Mouse (Mus musculus) liver, adult 2 months (tissue): Measurements from ENCODE around the gene Prss8. TPM values are rescaled to one million over a fixed set of nuclear protein-coding genes. Genes with fewer than 3 reads are reported as not detected.

Experiments
- DNase-seq: peaks from one replicate; pipeline ENCODE4 v3.0.0-alpha.2; 2011; ENCODE audit warnings: low read depth, low spot score; ENCODE audit errors: extremely low read depth
- H3K27ac ChIP-seq: fragments of 200-500 bp; replicated peaks from 2 replicates; pipeline ENCODE4 v1.5.1; 2012; ENCODE audit warnings: low read depth, mild to moderate bottlenecking, control low read depth, inconsistent platforms, low read length; ENCODE audit not compliant: insufficient read depth
- H3K27me3 ChIP-seq: fragments of 200-500 bp; 2 replicates; pipeline ENCODE4 v1.6.1; 2012; ENCODE audit warnings: mild to moderate bottlenecking, moderate library complexity, low read length, inconsistent platforms; ENCODE audit not compliant: control insufficient read depth, insufficient read depth
- H3K36me3 ChIP-seq: fragments of 200-500 bp; 2 replicates; pipeline ENCODE4 v1.6.1; 2012; ENCODE audit warnings: low read length, inconsistent platforms; ENCODE audit not compliant: control insufficient read depth, insufficient read depth
- H3K4me1 ChIP-seq: fragments of 200-500 bp; 2 replicates; pipeline ENCODE4 v1.6.1; 2011; ENCODE audit warnings: low read length; ENCODE audit not compliant: control insufficient read depth, insufficient read depth
- H3K4me3 ChIP-seq: fragments of 200-500 bp; 2 replicates; pipeline ENCODE4 v1.5.1; 2011; ENCODE audit warnings: low read depth, mild to moderate bottlenecking, control low read depth, low read length, moderate library complexity; ENCODE audit not compliant: insufficient read depth
- H3K79me2 ChIP-seq: fragments of 200-500 bp; 2 replicates; pipeline ENCODE4 v1.6.1; 2012; ENCODE audit warnings: inconsistent platforms, mild to moderate bottlenecking, low read length, moderate library complexity; ENCODE audit not compliant: control insufficient read depth, insufficient read depth
- H3K9ac ChIP-seq: fragments of 200-500 bp; 2 replicates; pipeline ENCODE4 v1.6.1; 2012; ENCODE audit warnings: low read depth, mild to moderate bottlenecking, control low read depth, inconsistent platforms, low read length
- CTCF ChIP-seq: fragments of 200-500 bp; IDR thresholded peaks from 2 replicates; pipeline ENCODE4 v1.5.1; 2011; ENCODE audit warnings: low read depth, low read length, control low read depth
- POLR2A ChIP-seq: fragments of 200-500 bp; IDR thresholded peaks from 2 replicates; pipeline ENCODE4 v1.6.1; 2011; ENCODE audit warnings: low read length, control low read depth; ENCODE audit not compliant: insufficient read depth; ENCODE audit errors: extremely low read depth
- WGBS: fragments of 180-500 bp; shearing (Covaris S2); methylation state at CpG from one replicate; pipeline ENCODE4 v1.1.7; 2018; 5-methylcytosine and 5-hydroxymethylcytosine counted together
- polyA plus RNA-seq: library from polyadenylated mRNA; depleted of rRNA; stranded (reverse); fragments of >200 nt; gene quantifications from 2 replicates; pipeline ENCODE4 v1.2.3, GENCODE M21; 2012
- total RNA-seq: library from RNA; depleted of rRNA; stranded (reverse); fragments of >200 nt; gene quantifications from 2 replicates; pipeline ENCODE4 v1.2.3, GENCODE M21; 2014

Gene Prss8
- total and polyA plus RNA-seq, 2 experiments = 2.9 to 8.6 TPM

DNA sequence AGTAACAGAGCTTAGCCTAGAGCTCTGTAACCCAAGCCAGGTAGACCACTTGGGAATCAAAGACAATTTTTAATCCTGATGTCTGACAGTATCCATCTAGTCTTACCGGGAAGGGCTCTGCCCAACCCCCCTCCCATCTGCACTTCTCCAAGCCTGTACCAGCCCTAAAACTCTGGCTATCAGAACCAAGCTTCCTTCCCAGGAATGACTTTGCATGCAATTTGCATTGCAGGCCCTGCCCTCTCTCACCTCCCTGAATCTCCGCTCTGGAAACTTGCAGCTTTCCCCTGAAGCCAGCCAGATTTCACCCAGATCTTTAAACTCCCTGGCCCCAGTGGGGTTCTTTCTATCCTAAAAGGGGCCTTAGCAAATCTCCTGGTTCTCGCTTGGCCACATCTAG, 42.1 kb downstream of the Prss8 start:
- Histone ChIP-seq H3K27ac (no peak overlapping the region), H3K4me1 (0 out of 2 replicates have a peak, but pooled peaks cover 6% of the 10 kb centered on the region), H3K27me3 (no peaks in the 10 kb centered on the region), H3K79me2 (peaks cover 5% of the 10 kb centered on the region), H3K9ac (no peak overlapping the region), H3K36me3 (peaks cover 19% of the 10 kb centered on the region), H3K4me3 (no peak overlapping the region)
- 82% methylated on average over 3 of the region's 3 CpGs for WGBS
- no peak for DNase-seq
- no peak for TF ChIP-seq POLR2A
- no peak for TF ChIP-seq CTCF

DNA sequence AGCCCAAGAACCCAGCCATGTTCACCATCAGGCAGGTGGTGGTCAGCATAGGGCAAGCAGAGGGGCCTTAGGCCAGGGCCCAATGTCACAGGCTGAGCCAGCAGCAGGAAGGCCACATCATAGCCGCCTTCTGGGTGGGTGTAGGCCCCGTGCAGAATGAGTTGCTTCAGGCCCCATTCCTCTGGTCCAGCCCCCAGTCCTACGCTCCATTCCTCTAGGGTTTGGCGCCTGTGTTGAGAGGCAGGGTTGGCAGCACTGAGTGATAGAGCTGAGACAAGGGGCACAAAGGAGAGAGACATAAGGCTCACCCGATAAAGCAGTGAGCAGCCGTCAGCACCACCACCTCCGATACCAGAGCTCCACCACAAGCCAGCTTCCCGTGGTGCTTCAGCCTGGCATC, 42.7 kb downstream of the Prss8 start:
- 92% methylated on average over 8 of the region's 8 CpGs for WGBS
- no peaks in the 10 kb centered on the region for H3K27me3 ChIP-seq
- peaks cover 15% of the 10 kb centered on the region; the same call in 1 of the 2 replicates for H3K36me3 ChIP-seq
- no peak overlapping the region for H3K27ac ChIP-seq
- no peak for TF ChIP-seq POLR2A
- TF ChIP-seq CTCF = no peak
- DNase-seq = no peak
- no peak overlapping the region for H3K9ac ChIP-seq
- 0 out of 2 replicates have a peak, but pooled peaks cover 6% of the 10 kb centered on the region for H3K4me1 ChIP-seq
- H3K79me2 ChIP-seq = peaks cover 8% of the 10 kb centered on the region
- no peak overlapping the region for H3K4me3 ChIP-seq

DNA sequence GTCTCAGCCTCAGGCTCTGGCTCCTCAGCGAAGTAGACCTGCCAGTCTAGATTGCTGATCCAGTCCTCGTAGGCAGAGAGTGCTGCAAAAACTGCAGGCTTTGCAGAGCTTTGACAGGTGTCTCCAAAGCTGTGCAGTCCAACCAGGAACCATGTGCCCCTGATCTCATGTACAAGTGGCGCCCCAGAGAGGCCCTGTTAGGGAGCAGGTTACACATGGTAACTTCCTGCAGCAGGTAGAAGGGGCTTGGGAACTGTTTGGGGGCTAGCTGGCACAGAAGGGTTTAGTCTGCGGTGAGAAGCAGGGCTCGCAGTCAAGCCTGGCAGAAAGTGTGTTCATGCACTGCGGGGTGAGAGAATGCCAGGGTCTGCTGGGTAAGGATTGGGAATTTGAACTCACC, 43.4 kb downstream of the Prss8 start:
- Histone ChIP-seq H3K4me3 (no peak overlapping the region), H3K27me3 (no peaks in the 10 kb centered on the region), H3K4me1 (0 out of 2 replicates have a peak, but pooled peaks cover 3% of the 10 kb centered on the region), H3K27ac (no peak overlapping the region), H3K79me2 (peaks cover 11% of the 10 kb centered on the region), H3K9ac (no peak overlapping the region), H3K36me3 (peaks cover 15% of the 10 kb centered on the region; the same call in 1 of the 2 replicates)
- no peak for TF ChIP-seq POLR2A
- no peak for TF ChIP-seq CTCF
- no peak for DNase-seq
- 93% methylated on average over 6 of the region's 6 CpGs for WGBS

DNA sequence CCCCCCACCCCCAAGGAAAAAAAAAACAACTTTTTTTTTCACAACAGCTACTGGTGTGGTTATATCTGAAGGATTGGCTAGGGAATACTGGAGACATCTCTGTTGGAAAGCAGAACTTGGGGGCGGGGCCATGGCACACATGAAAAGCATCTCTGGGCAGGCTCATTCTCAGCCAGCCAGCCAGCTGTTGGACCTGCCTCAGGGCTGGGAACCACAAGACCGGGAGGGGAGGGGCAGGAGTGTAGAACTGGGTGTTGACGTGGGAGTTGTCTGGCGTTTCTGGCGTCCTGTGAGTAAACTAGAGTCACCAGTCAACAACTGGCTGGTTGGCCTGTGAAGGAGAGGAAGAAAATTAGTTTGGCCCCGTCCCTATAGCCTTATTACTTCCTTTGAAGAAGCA, 44.0 kb downstream of the Prss8 start:
- no peak for TF ChIP-seq CTCF
- no peak for TF ChIP-seq POLR2A
- DNase-seq = peak; percentile 52
- Histone ChIP-seq H3K36me3 (peaks cover 21% of the 10 kb centered on the region), H3K79me2 (peaks cover 15% of the 10 kb centered on the region), H3K27ac (no peak overlapping the region), H3K27me3 (no peaks in the 10 kb centered on the region), H3K4me3 (no peak overlapping the region), H3K9ac (no peak overlapping the region), H3K4me1 (0 out of 2 replicates have a peak, but pooled peaks cover 3% of the 10 kb centered on the region)
- 45% methylated on average over 6 of the region's 6 CpGs for WGBS

DNA sequence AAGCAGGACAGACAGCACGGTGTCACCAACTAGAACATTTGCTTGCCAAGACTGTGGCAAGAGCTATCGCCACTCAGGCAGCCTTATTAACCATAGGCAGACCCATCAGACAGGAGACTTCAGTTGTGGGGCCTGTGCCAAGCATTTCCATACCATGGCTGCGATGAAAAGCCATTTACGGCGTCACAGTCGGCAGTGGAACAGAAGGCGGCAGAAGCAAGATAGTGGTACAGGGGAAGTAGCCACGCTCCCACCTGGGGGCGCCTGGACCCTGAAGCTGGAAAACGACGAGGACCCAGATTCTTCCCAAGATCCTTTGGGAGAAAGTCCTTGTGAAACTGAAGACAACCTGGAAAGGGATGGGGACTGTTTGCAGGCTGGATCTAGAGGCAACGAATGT, 49.5 kb downstream of the Prss8 start:
- TF ChIP-seq POLR2A = no peak
- no peak for TF ChIP-seq CTCF
- peaks cover 31% of the 10 kb centered on the region for H3K79me2 ChIP-seq
- no peak overlapping the region for H3K9ac ChIP-seq
- peaks cover 16% of the 10 kb centered on the region for H3K36me3 ChIP-seq
- peaks cover 5% of the 10 kb centered on the region; the same call in 1 of the 2 replicates for H3K4me1 ChIP-seq
- no peak overlapping the region for H3K27ac ChIP-seq
- no peaks in the 10 kb centered on the region for H3K27me3 ChIP-seq
- no peak overlapping the region for H3K4me3 ChIP-seq
- no peak for DNase-seq
- 89% methylated on average over 12 of the region's 12 CpGs for WGBS

DNA sequence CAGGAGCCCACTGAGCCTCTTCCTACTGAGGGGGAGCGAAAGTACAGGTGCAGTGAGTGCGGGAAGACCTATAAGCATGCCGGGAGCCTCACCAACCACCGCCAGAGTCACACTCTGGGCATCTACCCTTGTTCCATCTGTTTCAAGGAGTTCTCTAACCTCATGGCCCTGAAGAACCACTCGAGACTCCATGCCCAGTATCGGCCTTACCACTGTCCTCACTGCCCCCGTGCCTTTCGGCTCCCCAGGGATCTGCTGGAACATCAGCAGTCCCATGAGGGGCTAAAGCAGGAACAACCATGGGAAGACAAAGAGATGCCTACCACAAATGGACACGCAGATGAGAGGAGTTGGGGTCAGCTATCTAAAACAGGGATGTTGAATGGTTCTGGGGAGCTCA, 50.6 kb downstream of the Prss8 start:
- no peak overlapping the region for H3K27ac ChIP-seq
- H3K79me2 ChIP-seq = peaks cover 31% of the 10 kb centered on the region
- no peaks in the 10 kb centered on the region for H3K27me3 ChIP-seq
- DNase-seq = no peak
- H3K4me3 ChIP-seq = no peak overlapping the region
- H3K4me1 ChIP-seq = peaks cover 9% of the 10 kb centered on the region
- H3K36me3 ChIP-seq = peaks cover 9% of the 10 kb centered on the region
- TF ChIP-seq POLR2A (no peak), CTCF (no peak)
- no peak overlapping the region for H3K9ac ChIP-seq
- WGBS = 98% methylated on average over 9 of the region's 9 CpGs
